Mouse (Mus musculus): Measurements from ENCODE around the gene Hipk4.

DNA sequence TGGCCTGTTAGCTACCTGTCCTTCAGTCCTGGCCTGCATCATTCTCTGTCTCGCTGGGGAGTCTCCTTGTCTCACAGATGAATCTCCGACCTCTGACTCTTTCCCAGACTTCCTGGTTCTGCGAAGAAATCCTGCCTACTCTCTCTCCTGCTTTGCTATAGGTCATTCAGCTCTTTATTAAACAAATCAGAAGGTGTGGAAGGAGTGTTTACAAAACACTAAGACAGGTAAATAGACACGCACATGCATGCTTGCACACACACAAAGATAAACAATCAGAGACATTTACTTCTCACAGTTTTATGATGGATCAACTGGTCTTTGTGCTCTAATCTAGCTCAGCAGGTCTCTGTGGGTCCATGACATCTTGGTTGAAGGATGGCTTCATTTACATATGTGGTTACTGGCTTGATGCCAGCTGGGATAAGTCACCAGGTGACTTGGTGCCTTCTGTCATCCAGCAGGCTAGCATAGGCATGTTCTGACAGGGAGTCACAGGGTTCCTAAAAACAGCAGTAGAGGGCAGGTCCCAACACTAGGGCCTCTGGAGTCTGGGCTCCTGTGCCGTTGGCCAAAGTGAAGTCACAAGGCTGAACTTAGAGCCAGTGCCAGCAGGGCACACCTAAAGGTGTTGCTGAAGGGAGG is 46.6 kb downstream of the Hipk4 start:
- TF ChIP-seq EP300 (IDR thresholded peaks at IDR 0.05): no peak
- no peak for TF ChIP-seq CTCF (IDR thresholded peaks at IDR 0.05)

All from lung, postnatal 0 days (tissue).